Mouse (Mus musculus): Measurements from ENCODE around the gene Gm5269.

The Gm5269 gene

DNA sequence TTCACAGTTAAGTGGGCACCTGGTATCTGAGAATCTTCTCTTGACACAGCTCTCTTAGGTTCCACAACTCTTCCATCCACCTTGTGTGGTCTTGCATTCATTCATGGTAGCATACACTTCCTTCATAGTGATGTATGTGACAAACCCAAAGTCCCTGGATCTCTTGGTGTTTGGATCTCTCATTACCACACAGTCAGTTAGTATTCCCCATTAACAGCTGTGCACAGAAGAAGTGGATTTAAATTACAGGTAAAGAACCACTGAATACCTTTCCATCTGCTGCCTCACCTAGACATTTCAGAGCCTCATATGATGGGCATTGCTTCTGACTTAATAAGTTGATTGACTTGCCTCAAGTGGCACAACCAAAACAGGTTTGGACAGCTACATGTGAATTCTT, at the start of gene Gm5269:
TSS of gene Gm5269 (minus strand) at position 101 of the 400 bp plus-strand sequence.
- no peak for DNase-seq

DNA sequence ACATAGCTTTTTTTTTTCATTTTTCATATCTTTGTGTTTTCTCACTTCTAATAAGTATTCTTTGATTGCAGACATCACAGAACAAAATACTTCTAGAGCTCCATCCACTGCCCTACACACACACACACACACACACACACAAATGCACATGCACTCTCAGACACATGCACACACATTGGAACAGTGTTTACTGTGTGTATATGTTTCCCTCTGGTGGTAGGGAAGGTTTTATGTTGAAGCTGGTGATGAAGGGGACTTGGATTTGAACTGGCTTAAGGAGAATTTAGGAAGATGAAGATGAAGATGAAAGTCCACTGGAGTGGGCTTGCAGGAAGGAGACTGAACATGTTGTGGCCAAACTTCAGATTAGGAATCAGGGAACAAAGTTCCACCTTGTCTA, 41.1 kb upstream of the Gm5269 start:
- no peak for DNase-seq

DNA sequence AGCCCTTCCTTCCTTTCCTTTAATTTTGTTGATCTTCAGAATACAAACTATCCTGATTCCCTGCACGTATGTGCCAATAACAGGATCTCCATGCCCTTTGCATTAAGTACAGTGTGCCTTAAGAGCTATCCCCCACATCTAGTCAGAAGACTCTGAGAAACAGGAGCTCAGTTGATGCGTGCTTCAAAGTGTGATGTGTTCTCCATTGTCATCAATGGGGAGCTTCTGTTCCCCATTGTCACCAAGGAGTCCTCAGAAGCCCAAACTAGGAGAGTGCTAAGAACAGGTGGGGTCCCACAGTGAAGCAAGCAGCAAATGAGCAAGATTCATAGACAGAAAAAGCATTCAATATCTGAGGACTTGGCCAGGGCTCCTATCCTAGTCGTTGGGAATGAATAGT, 36.8 kb upstream of the Gm5269 start:
- DNase-seq: no peak

DNA sequence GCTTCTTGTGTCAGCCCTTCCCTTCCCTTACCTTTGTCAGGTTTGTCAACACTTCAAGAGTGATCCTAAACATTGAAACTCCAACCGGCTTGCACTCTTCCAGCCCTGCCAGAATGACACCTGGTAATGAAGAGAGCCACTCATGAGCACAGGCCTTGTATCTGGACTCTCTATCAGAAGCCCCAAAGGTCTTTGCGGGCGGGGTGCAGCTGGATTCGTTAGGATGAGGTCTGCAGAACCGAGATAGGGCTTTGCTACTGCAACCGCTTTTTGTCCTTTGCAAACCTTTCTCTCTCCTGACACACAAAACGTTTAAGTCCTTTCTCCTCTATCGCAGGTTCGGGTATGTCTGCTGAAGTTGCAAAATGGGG, 36.3 kb upstream of the Gm5269 start, which contains the start of gene Slc40a1:
TSS of gene Slc40a1 (minus strand) at position 131 of the 371 bp plus-strand sequence.
- no peak for DNase-seq

DNA sequence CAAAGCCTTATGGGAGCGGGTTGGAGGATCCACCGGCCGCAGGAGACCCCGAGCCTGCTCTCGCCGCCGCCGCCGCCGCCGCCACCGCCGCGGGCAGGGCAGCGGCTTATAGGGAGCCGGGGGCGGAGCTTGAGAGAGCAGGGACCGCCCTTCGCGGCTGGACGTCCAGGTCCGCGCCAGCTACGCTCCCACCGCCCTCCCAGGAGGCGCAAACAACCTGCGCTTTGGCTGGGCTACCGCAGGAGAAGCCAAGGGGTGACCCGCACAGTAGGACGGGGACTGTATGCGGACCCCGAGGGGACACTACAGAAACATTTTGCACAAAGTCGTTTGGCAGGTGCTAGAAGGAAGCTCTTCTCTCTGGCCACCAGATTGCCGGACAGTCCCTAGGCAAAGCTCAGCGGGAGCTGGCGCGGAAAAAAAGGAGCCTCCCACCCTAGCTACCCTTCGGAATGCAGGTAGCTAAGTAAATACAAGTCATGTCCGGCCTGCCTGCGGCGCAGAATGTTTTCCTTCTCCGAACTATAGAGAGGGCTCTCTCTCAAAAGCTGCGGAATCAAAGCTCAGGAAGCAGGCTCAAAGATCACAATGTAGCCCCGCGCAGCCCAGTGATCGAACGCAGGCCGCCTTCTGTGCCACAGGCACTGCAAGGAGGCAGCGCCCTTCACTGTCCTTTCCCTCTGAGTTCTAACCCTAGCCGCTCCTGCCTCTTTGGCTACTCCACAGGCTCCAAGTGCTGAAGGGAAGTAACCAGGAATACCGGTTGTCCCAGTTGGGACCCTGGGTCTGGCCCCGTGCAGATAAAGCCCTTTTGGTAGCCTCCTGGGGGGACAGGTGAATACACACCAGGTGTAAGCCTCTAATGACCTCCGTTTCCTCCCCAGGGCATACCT, 35.7 kb upstream of the Gm5269 start:
- peak; percentile 84 for DNase-seq

DNA sequence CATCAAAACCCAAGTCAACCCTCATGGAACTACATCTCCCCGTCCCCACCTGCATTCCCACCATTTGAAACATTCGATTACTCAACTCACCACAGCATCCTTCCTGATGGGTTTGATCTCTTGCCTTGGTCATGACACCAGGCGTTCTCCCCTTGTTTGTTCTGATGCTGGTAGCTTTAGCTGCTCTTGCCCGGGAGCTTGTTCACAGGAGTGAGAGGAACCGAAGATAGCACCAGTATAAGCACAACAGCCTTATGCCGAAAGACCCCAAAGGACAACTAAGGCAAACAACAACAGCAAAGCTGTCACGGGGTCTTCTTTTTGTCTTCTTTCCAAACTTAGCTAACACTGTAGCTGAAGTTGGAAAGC, 35.0 kb upstream of the Gm5269 start:
- no peak for DNase-seq

DNA sequence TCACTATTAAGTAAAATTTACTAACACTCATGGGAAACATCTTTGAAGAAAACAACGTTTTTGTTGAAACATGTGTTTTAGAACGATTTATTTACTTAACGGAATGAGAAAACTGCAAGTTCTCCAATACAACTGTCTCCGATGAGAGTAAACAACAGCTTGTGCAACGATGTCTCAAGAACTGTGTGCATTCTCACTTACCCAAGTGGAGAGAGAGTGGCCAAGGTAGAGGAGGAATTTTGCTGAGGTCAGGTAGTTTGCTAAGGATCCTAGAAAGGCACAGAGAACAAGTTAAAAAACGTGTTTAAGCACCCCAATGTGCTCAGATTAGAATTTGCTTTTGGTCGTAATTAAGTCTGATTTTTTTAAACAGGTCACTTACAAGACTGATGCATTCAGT, 34.4 kb upstream of the Gm5269 start:
- DNase-seq: no peak

DNA sequence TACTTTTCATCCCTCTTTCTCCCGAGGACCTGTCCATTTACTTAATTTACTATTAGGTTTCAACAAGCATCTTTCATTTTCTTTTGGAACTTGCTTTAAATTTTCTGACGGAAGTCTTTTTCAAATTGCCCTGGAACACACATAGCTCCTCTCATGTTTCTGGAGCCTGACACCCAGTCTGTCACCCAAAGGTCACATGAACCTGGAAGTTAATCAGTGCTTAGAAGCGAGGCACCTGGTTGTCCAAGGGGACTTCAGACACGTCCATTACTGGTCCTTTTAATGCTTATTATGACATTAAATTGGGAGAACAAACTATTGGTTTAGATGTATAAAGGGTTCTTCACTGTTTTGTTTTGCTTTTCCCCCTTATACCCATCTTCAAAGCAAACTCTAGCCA, 33.2 kb upstream of the Gm5269 start:
- DNase-seq: no peak

DNA sequence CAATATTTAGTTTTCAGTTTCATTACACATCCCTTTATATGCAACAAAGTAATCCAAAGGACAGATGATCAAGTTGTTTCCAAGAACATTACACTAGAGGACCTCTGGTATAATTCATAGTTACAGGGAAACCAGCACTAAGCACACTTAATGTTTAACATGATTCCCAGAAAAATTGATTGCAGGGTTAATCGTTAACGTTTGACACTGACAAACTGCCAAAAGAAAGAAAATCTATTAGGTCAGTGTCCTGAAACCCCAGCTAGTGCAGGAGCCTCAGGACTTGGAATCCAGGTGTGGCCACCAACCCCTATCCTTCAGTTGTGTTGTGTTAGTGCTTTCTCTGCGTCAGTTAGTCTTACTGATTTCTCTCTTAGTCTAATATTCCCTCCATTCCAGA, 30.6 kb upstream of the Gm5269 start:
- DNase-seq: no peak

DNA sequence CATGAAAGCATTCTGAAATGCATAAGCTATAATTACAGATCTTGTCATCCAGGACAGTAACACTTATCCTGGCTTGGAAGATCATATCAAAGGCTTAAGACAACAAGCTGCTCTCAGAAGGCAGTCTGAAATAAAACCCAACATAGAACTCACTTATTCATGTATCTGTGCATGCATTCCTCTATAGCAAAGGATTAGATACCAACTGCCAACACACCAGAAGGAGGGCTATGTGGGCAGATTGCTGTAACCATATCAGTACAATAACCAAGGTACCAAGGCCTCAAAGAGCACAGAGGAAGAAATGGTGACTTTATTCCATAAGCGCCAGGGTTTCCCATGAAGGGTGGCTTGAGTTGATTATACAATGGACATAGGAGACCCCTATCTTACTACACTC, 29.7 kb upstream of the Gm5269 start:
- no peak for DNase-seq

DNA sequence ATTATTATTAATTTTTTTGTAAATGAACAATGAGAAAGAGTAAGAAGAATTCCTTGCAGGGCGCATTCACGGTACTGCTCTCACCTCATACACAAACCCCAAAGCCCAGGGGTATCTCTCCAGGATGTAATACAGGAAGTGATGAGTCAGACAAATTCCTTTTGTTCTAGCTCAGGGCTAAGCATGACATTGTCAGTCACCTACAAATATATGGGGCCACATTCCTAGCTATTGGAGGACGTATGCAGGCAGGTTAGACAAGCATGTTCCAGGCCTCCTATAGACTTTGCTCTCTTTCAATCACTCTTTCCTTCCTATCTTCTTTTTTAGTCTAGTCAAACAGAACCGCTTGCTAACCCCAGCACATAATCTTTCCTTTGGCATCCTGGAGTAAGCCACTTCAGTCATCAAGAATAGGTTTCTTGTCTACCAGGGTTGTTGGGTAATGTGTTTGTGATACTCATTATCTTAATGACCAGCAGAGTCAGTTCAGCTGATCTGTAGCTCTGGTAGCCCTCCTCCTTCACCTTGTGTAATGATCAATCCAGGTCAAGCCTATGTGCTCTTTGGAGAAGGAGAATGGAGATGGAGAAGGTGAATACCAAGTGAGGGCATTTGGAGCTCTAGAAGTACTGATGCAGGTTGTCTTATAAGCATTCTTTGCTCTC, 27.2 kb upstream of the Gm5269 start:
- no peak for DNase-seq

DNA sequence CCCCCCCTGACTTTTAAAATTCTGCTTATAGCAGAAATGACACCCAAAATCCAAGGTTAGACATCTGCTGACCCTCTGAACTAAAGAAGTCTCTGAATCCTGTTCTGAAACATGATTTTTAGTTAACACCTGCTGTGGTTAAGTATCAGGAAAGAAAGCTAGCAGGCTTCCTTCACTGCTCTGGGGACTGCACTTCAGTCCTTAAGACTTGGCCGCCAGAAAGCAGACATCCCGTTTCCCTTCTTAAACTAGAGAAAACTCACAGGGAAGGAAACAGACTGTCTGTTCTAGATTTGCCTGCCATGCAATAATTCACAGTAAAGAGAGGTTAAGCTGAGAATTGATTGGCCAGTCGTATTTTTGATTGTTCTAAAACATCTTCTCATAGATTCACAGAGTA, 26.1 kb upstream of the Gm5269 start:
- no peak for DNase-seq

DNA sequence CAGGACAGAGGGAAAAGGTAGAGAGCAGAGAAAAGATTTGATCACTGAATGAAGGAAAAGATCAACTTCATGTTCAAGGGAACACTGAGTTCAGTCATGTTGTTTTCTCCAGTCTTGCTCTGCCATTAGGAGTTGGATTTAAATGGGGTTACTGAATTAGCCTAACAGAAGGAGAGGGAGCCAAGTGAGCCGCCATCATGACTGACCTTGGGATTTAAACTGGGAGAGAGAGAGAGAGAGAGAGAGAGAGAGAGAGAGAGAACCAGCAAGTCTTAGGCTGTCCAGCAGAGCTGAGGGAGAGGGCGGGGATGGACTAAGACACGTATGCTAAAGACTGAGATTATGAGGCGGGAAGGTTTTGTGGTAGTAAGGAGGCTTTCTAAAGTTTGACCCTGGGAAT, 24.2 kb upstream of the Gm5269 start:
- no peak for DNase-seq

DNA sequence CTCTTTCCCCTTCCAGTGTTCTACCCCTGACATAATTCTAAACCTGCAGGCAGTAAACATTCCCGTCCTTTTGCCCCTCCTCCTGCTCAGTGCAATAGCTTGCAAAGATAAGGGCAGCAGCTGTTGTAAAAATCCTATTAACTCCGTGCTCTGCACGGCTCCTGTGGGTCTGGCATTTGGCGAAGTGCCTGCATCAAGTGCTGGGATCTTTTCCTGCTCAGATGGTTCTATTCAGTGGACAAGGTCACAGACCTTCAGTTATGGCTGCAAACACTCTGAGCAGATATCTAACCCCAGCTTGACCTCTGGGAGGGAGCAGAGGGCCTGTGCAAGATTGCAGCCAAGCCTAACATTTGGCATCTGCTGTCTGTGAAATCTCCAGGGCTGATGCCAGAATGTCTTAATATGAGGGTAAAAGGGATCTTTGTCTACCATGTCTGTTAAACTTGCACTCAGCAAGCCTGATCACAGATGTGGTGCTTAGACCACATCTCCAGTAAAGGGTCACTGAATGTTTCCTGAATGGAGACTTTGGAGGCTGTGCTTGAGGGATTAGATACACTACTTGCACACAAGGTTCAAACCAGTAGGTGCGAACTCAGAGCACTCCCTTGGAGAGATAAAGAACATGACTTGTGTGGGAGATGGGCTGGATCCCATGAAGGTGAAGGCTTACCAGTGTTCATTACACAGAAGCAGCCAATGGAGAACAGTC, 15.2 kb upstream of the Gm5269 start:
- DNase-seq: peak; percentile 65

DNA sequence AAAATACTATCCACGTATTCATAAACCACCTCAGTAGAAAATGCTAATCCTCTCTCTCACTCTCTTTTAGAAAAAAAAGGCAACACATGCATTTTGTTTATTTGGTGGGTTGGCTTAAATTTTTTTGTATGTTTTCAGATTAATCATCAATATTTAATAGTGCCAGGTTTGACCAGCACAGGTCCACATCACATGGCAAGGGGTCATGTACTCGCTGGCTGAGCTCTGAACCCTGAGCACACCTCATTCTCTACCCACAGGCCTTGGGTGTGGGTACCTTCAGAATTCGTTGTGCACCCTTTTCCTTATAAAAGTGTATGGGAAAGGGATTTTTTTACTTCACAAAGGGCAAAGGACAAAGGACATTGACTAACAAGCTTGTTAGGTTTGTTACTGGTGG, 14.1 kb upstream of the Gm5269 start:
- no peak for DNase-seq

DNA sequence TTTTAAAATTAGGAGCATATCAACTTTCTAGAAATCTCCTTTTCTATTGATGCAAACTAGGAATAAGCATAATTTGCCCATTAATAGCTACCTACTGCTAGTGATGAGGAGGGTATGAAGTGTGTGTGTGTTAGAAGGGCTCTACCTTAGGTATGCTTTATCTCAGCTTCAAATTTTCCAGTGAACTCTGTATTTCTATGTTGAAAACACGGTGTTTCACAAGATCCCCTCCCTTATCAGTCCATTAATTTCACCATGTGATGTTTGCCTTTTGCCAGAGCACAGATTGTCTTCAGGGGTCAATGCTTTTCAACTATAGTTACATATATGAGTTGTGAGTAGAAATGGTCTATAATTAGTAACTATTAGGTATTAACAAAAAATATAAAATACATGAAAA, 8.0 kb upstream of the Gm5269 start:
- no peak for DNase-seq

DNA sequence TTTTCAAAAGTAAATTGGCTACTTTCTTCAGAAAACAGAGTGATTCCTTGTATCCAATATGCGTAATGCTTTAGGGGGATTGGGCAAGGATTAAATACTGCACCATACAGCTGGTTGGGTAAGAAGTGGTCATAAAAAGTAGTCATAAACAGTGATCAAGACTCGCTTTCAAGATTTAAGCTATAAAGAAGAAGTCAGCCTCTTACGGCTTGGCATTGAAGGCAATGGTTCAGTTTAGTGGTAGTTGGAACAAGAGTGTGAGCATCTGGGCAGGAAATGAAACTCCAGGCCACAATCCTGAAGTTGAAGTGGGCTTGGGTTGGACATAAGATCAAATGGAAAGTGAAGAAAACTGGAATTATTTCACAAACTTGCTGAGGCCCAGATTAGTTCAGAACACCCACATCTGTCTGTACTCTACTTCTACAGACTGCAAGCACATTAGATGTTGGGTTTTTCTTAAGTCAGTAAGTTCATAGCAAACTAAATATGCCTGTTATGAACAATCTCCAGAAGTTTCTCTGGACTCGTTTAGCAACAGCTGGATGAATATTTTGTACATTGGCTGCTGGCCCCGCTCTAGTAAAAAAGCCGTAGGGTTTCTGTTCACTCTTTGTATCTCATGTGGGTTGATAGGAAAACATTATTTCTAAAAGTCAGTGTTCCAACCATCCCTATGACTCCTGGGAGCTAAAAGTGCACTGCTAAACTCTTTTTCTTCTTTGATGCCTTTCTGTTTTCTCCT, 4.3 kb upstream of the Gm5269 start:
- no peak for DNase-seq

DNA sequence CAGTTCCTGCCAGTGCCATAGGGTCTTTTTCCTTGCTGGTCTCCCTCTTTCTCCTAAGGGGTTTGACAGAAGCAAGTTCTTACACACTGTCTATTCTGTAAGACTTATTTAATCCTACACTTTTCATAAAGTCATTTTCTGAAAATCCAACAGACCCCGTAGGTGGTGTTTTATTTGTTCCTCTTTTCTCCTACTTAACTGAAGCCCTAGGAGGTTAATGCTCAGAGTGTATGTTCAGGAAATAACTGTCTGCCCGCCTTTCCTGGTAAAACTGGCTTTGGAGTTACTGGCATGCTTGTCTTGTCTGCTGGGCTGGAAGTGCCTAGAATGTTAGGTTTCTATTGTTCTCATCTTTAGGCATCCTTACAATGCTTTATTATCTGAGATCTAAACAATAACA, 1.9 kb upstream of the Gm5269 start:
- DNase-seq: no peak

DNA sequence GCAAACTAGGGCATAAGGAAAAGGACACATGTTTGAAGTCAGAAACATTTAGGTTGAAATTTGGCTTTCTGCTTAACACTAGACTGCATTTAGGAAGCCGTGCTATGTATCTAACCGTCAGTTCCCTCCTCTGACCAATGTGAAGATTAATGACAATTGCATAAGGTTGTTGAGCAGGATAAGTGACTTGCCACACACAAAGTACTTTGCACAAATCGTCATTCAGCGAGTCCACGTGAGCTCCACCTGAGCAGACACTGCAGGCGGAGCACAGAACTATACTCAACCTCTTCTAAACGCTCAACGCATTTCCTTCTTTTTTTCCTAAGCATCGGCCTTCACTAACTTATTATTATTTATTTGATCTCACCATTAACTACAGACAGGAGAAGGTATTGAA, 3.3 kb downstream of the Gm5269 start:
- no peak for DNase-seq

DNA sequence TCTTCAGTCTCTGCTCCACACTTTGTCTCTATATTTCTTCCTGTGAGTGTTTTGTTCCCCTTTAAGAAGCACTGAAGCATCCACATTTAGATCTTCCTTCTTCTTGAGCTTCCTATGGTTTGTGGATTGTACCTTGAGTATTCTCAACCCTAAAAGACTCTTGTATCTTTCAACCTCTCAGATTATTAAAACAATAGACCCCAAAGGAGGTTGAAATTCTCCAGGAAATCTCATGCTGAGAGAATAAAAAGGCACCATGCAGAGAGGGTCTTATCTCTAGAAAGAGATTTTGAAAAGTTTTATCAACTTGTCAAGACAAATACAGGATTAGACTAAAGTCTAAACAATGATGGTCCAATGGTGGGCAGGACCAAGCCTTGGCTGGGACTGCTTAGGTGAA, 6.7 kb downstream of the Gm5269 start:
- no peak for DNase-seq

DNA sequence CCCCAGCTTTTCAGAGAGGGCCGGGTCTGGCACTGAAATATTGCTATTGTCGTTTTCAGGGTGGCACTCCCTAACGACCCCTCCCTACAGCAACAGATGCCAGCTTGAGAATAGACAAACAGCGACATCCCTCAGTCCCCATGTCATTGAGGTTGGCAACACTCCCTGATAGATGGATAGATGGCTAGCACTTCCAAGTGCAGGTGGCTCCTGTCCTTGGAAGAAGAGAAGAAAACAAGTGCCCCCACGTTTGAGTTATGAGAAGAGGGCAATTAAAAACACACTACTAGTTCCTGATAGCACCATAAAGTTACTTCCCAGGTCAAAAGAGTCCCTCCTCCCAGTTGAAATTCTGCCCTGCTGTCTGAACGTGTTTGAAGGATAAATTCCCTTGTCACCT, 8.0 kb downstream of the Gm5269 start:
- DNase-seq: no peak

DNA sequence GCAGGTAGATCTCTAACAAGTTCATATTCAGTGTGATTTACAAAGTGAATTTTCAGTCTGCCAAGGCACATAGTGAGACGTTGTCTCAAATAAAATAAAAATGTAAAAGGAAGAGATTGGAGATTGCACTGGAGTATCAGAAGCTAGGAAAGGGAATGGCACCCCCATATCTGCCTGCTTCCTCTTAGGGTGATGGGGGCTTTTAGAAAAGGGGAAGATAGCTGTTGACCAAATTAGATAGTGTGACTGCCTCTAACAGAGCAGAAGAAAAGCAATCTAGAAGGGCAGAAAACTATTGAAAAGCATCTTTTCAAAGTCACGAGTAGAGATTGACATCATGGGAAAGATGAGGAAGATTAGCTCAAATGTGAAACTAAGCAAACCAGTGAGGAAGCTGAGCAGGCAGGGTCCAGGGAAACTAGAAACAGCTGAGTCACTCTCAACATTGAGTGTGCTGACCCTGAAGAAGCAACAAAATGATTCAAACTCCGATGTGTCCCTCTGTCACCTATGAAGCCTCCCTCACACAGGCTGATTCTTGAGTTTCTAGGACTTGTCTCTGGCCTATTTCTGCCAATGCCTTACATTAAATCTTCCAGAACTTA, 8.7 kb downstream of the Gm5269 start:
- no peak for DNase-seq

DNA sequence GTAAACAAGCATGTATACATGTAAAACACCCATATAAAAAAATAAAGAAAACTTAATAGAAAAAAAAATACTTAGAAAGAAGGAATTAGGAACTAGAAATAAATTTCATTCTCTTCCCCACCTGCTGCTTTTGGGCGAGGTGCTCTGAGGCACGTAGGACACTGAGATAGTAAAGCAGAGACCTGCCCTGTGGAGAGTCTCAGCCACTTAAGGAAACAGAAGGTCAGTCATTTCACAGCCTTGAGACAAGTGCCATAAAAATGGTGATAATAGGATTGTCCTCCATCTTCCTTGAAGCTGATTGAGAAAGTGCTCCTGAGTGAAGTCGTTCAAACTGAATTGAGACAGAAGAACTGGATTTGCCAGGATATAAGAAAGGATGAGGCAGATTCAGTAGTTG, 12.6 kb downstream of the Gm5269 start:
- no peak for DNase-seq
